Comparison of ENCODE assay signal across 8 mouse cellular contexts in the genomic region with DNA sequence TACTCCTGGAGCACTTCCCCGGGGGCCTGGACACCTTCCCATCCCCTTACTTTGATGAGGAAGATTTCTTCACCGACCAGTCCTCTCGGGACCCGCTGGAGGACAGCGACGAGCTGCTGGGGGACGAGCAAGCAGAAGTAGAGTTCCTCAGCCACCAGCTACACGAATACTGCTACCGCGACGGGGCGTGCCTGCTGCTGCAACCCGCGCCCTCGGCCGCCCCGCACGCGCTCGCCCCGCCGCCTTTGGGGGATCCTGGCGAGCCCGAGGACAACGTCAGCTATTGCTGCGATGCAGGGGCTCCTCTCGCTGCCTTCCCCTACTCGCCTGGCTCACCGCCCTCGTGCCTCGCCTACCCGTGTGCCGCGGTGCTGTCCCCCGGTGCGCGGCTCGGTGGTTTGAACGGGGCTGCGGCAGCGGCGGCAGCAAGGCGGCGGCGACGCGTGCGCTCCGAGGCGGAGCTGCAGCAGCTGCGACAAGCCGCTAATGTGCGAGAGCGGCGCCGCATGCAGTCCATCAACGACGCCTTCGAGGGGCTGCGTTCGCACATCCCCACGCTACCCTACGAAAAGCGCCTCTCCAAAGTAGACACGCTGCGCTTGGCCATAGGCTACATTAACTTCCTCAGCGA. TPM values are rescaled to one million over a fixed set of nuclear protein-coding genes. Genes with fewer than 3 reads are reported as not detected.
DNase-seq lines count a peak whose midpoint lies in the region; ATAC-seq lines count a peak whose summit lies in the region.
"Had no signal": no experiment of that assay in that cellular context is flagged by ENCODE, and none has a peak within 500 bp of the region (broad histone marks: within the 10 kb centered on the region; RNA-seq: fewer than 3 reads in every experiment).

No protein-coding gene starts in this region.

- no peak for DNase-seq in liver
- DNase-seq in limb, embryonic 11.5 days (ENCODE audit: low spot score) = peak; percentile 55
- no peak for DNase-seq in urinary bladder, postnatal 4 days (ENCODE audit: low spot score in 2 of 2)

- H3K4me1 ChIP-seq in liver, embryonic 12.5 days = no peaks in the 10 kb centered on the region
- H3K4me1 ChIP-seq in forebrain, embryonic 12.5 days = peaks cover 26% of the 10 kb centered on the region
- H3K4me1 ChIP-seq in limb, embryonic 11.5 days (ENCODE audit: control insufficient read depth, insufficient read depth, low read length) = peaks cover 12% of the 10 kb centered on the region; the same call in 1 of the 2 replicates
- 0 out of 2 replicates have a peak, but pooled peaks cover 10% of the 10 kb centered on the region for H3K4me1 ChIP-seq in stomach, embryonic 14.5 days (ENCODE audit: control insufficient read depth, insufficient read depth, low read length)

- peak overlapping the region; percentile 21; the same call in 1 of the 2 replicates for H3K4me3 ChIP-seq in liver, embryonic 12.5 days
- H3K4me3 ChIP-seq in forebrain, embryonic 12.5 days (replicated peaks) = peak overlapping the region; percentile 36
- peak overlapping the region; percentile 27 for H3K4me3 ChIP-seq in limb, embryonic 11.5 days (ENCODE audit: low read depth, low read length)
- peak overlapping the region; percentile 23 for H3K4me3 ChIP-seq in stomach, embryonic 14.5 days (ENCODE audit: low read depth, low read length)

- H3K27me3 ChIP-seq in liver, embryonic 12.5 days (replicated peaks) = peaks cover 97% of the 10 kb centered on the region
- H3K27me3 ChIP-seq in forebrain, embryonic 12.5 days = peaks cover 97% of the 10 kb centered on the region
- peaks cover 93% of the 10 kb centered on the region for H3K27me3 ChIP-seq in limb, embryonic 11.5 days (ENCODE audit: control insufficient read depth, insufficient read depth, low read length)
- peaks cover 85% of the 10 kb centered on the region for H3K27me3 ChIP-seq in stomach, embryonic 14.5 days (ENCODE audit: control insufficient read depth, insufficient read depth, low read length)

- H3K9me3 ChIP-seq in liver, embryonic 12.5 days (replicated peaks) = no peaks in the 10 kb centered on the region
- H3K9me3 ChIP-seq in forebrain, embryonic 12.5 days = no peaks in the 10 kb centered on the region
- no peaks in the 10 kb centered on the region for H3K9me3 ChIP-seq in limb, embryonic 11.5 days (ENCODE audit: control insufficient read depth, low read length)
- no peaks in the 10 kb centered on the region for H3K9me3 ChIP-seq in stomach, embryonic 14.5 days (ENCODE audit: control insufficient read depth, low read depth, low read length)

- H3K36me3 ChIP-seq in liver, embryonic 12.5 days = no peaks in the 10 kb centered on the region
- no peaks in the 10 kb centered on the region for H3K36me3 ChIP-seq in forebrain, embryonic 12.5 days (replicated peaks)
- H3K36me3 ChIP-seq in limb, embryonic 11.5 days (ENCODE audit: control insufficient read depth, insufficient read depth, low read length) = no peaks in the 10 kb centered on the region
- H3K36me3 ChIP-seq in stomach, embryonic 14.5 days (ENCODE audit: control insufficient read depth, insufficient read depth, low read length) = no peaks in the 10 kb centered on the region

- H3K9ac ChIP-seq in liver, embryonic 12.5 days = no peak overlapping the region
- H3K9ac ChIP-seq in forebrain, embryonic 12.5 days = peak overlapping the region; percentile 17; the same call in 1 of the 2 replicates
- H3K9ac ChIP-seq in limb, embryonic 11.5 days (ENCODE audit: low read length) = no peak overlapping the region
- no peak overlapping the region for H3K9ac ChIP-seq in stomach, embryonic 14.5 days (replicated peaks; ENCODE audit: low read depth, low read length)

- peak overlapping the region; percentile 18; the same call in 1 of the 2 replicates for H3K4me2 ChIP-seq in liver, embryonic 12.5 days
- H3K4me2 ChIP-seq in forebrain, embryonic 12.5 days = peak overlapping the region; percentile 61
- H3K4me2 ChIP-seq in limb, embryonic 11.5 days (ENCODE audit: low read depth, severe bottlenecking) = peak overlapping the region; percentile 19
- peak overlapping the region; percentile 45 for H3K4me2 ChIP-seq in stomach, embryonic 14.5 days (replicated peaks; ENCODE audit: low read depth, low read length)

- ATAC-seq in liver, embryonic 12.5 days = no peak
- ATAC-seq in forebrain, embryonic 12.5 days (ENCODE audit: low FRiP score) = peak; percentile 39; the same call in 1 of the 2 replicates
- no peak for ATAC-seq in limb, embryonic 11.5 days (ENCODE audit: insufficient number of reproducible peaks, low FRiP score, low TSS enrichment, low read depth)
- no peak for ATAC-seq in stomach, embryonic 14.5 days (ENCODE audit: insufficient number of reproducible peaks, insufficient read depth, low FRiP score, low read depth)
- no peak for ATAC-seq in inflammation-experienced regulatory T-cells, adult 6 months

- WGBS in liver, embryonic 12.5 days (ENCODE audit: insufficient replicate concordance) = 4% methylated on average over 66 of the region's 67 CpGs
- 0% methylated on average over 67 of the region's 67 CpGs for WGBS in forebrain, embryonic 12.5 days
- under 1% methylated on average over 67 of the region's 67 CpGs for WGBS in limb, embryonic 11.5 days
- under 1% methylated on average over 67 of the region's 67 CpGs for WGBS in stomach, embryonic 14.5 days

- no peak overlapping the region for H3K27ac ChIP-seq in liver, embryonic 12.5 days
- no peak overlapping the region for H3K27ac ChIP-seq in forebrain, embryonic 12.5 days
- H3K27ac ChIP-seq in limb, embryonic 11.5 days (replicated peaks; ENCODE audit: low read depth, low read length) = no peak overlapping the region
- no peak overlapping the region for H3K27ac ChIP-seq in stomach, embryonic 14.5 days (ENCODE audit: low read length)

RNA-seq across cellular contexts. Expression of a gene that starts 0.5 kb away (rescaled TPM):
- polyA plus RNA-seq in liver, embryonic 12.5 days (2016; fragmentation: Nextera tagmentation; extraction: Ambion mirVana) = not detected in 2 replicates
- 0.51 and 0.78 TPM in 2 replicates for polyA plus RNA-seq in forebrain, embryonic 12.5 days (2016; fragmentation: Nextera tagmentation; extraction: Ambion mirVana)
- not detected in 2 replicates for polyA plus RNA-seq in limb, embryonic 11.5 days (2014; fragmentation: Nextera tagmentation; extraction: Ambion mirVana)
- 5.5 TPM in 1 of 2 replicates, not detected in the other for polyA plus RNA-seq in stomach, embryonic 14.5 days (2014; fragmentation: Nextera tagmentation; extraction: Ambion mirVana)
- not detected for polyA plus RNA-seq in inflammation-experienced regulatory T-cells, adult 6 months (2017; shearing (Covaris generic))
- polyA plus RNA-seq: cortical plate, adult 2 months had no signal
